Mouse (Mus musculus) left cerebral cortex, adult 8-10 months (tissue): ENCODE measurements around the gene Zfp352. TPM values are rescaled to one million over a fixed set of nuclear protein-coding genes. Genes with fewer than 3 reads are reported as not detected.
"Not testable (repeated sequence)": the region's sequence is repeated elsewhere in the genome, so short reads cannot be mapped to it uniquely, and the experiment has no call there.

ENCODE experiments used
- DNase-seq, 2 experiments: peaks; one replicate each; pipeline ENCODE4 v3.0.0; 2022; ENCODE audit warnings: low spot score in 2 of 2
- total RNA-seq, 4 experiments: library from RNA; stranded (reverse); gene quantifications; 2 replicates each; pipeline ENCODE4 v1.2.4; 2022

Gene Zfp352
- total RNA-seq = not detected

- no peak for DNase-seq
Observed at GRCm38 (mm10) chr4:90218520-90218919, at the start of gene Zfp352. Gene Zfp352, plus strand, starts transcription at chr4:90218820.

- peak in 1 of 2 experiments; percentile 1 for DNase-seq
Observed at GRCm38 (mm10) chr4:90170890-90171483, 47.6 kb upstream of the Zfp352 start.

- DNase-seq = no peak
Observed at GRCm38 (mm10) chr4:90174036-90174435, 44.6 kb upstream of the Zfp352 start.

GRCm38 (mm10) chr4:90203421-90203820, 15.2 kb upstream of the Zfp352 start:
- DNase-seq = no peak

- no peak for DNase-seq
Observed at GRCm38 (mm10) chr4:90211475-90211874, 7.1 kb upstream of the Zfp352 start.

GRCm38 (mm10) chr4:90212076-90212475, 6.5 kb upstream of the Zfp352 start:
- DNase-seq = no peak

- not testable (repeated sequence) for DNase-seq
Observed at GRCm38 (mm10) chr4:90235646-90236045, 17.0 kb downstream of the Zfp352 start.

GRCm38 (mm10) chr4:90269781-90270180, 51.2 kb downstream of the Zfp352 start:
- no peak for DNase-seq
